Mouse (Mus musculus) midbrain, postnatal 0 days (tissue): ENCODE measurements around the gene Arhgap15. TPM values are rescaled to one million over a fixed set of nuclear protein-coding genes. Genes with fewer than 3 reads are reported as not detected.

Source experiments
- ATAC-seq: fragments of 200-750 bp; cut with Nextera tagmentation; 2 replicates; pipeline ENCODE4 v1.8.0; 2017; ENCODE audit warnings: moderate number of reproducible peaks, mild to moderate bottlenecking, moderate TSS enrichment, moderate library complexity; ENCODE audit not compliant: low FRiP score
- DNase-seq: peaks from one replicate; pipeline ENCODE4 v3.0.0-alpha.2; 2015; ENCODE audit warnings: low spot score
- H3K27ac ChIP-seq: fragments of 300-500 bp; sonication (generic); 2 replicates; pipeline ENCODE4 v1.5.1; 2014; ENCODE audit warnings: low read depth, mild to moderate bottlenecking, low read length, mixed read lengths
- H3K27me3 ChIP-seq: fragments of 300-500 bp; sonication (generic); 2 replicates; pipeline ENCODE4 v1.6.1; 2014; ENCODE audit warnings: low read length, control low read depth, mixed read lengths; ENCODE audit not compliant: insufficient read depth
- H3K36me3 ChIP-seq: fragments of 300-500 bp; sonication (generic); 2 replicates; pipeline ENCODE4 v1.6.1; 2014; ENCODE audit warnings: low read length, control low read depth, mixed read lengths; ENCODE audit not compliant: insufficient read depth
- H3K4me1 ChIP-seq: fragments of 300-500 bp; sonication (generic); 2 replicates; pipeline ENCODE4 v1.6.1; 2014; ENCODE audit warnings: mild to moderate bottlenecking, control low read depth, antibody characterized with exemption, low read length, mixed read lengths; ENCODE audit not compliant: insufficient read depth
- H3K4me2 ChIP-seq: fragments of 300-500 bp; sonication (generic); 2 replicates; pipeline ENCODE4 v1.6.1; 2014; ENCODE audit warnings: low read depth, mild to moderate bottlenecking, low read length, mixed read lengths; ENCODE audit not compliant: poor library complexity, severe bottlenecking
- H3K4me3 ChIP-seq: fragments of 300-500 bp; sonication (generic); 2 replicates; pipeline ENCODE4 v1.5.1; 2014; ENCODE audit warnings: low read depth, mild to moderate bottlenecking, low read length, moderate library complexity
- H3K9ac ChIP-seq: fragments of 300-500 bp; sonication (generic); replicated peaks from 2 replicates; pipeline ENCODE4 v1.6.1; 2014; ENCODE audit warnings: mild to moderate bottlenecking, low read length, moderate library complexity, mixed read lengths; ENCODE audit not compliant: poor library complexity, severe bottlenecking
- H3K9me3 ChIP-seq: fragments of 300-500 bp; sonication (generic); 2 replicates; pipeline ENCODE4 v1.6.1; 2016; ENCODE audit warnings: low read length, control low read depth
- CTCF ChIP-seq: IDR thresholded peaks from 2 replicates; pipeline ENCODE4 v1.5.1; 2016; ENCODE audit warnings: antibody characterized with exemption, mild to moderate bottlenecking
- WGBS: fragments of 180-500 bp; shearing (Covaris S2); extraction: QIAGEN DNeasy Blood & Tissue Kit; methylation state at CpG from one replicate; pipeline ENCODE4 v1.1.7; 2014; 5-methylcytosine and 5-hydroxymethylcytosine counted together
- polyA plus RNA-seq: library from polyadenylated mRNA; unstranded; fragments of >200 nt; fragmentation: Nextera tagmentation; extraction: Ambion mirVana; gene quantifications from 2 replicates; pipeline ENCODE4 v1.2.1, GENCODE M21; 2015
- total RNA-seq: library from RNA; depleted of rRNA; stranded (reverse); fragments of >200 nt; gene quantifications from 2 replicates; pipeline ENCODE4 v1.2.3, GENCODE M21; 2014

Gene Arhgap15
- total and polyA plus RNA-seq, 2 experiments from 2014 or later = 0.77 to 1.2 TPM

- Histone ChIP-seq H3K9ac (no peak overlapping the region), H3K9me3 (no peaks in the 10 kb centered on the region), H3K36me3 (no peaks in the 10 kb centered on the region), H3K4me2 (0 out of 2 replicates have a peak overlapping the region, but pooled peaks have one; percentile 7), H3K4me1 (peaks cover 4% of the 10 kb centered on the region; the same call in 1 of the 2 replicates), H3K27ac (no peak overlapping the region), H3K4me3 (no peak overlapping the region), H3K27me3 (no peaks in the 10 kb centered on the region)
- no peak for ATAC-seq
- WGBS = 60% methylated on average over 15 of the region's 15 CpGs
- peak; percentile 61 for DNase-seq
- TF ChIP-seq CTCF = no peak
These were observed 494.1 kb downstream of the Arhgap15 start for GRCm38 (mm10) chr2:44242628-44243255.

GRCm38 (mm10) chr2:44255343-44255742 lies 506.7 kb downstream of the Arhgap15 start:
- DNase-seq = no peak
- Histone ChIP-seq H3K4me3 (no peak overlapping the region), H3K27ac (no peak overlapping the region), H3K36me3 (no peaks in the 10 kb centered on the region), H3K9me3 (no peaks in the 10 kb centered on the region), H3K27me3 (no peaks in the 10 kb centered on the region), H3K9ac (no peak overlapping the region), H3K4me1 (no peaks in the 10 kb centered on the region), H3K4me2 (no peak overlapping the region)
- ATAC-seq = no peak
- no peak for TF ChIP-seq CTCF
- WGBS = 77% methylated on average over 4 of the region's 4 CpGs

GRCm38 (mm10) chr2:44257946-44258345 lies 509.3 kb downstream of the Arhgap15 start:
- DNase-seq = peak; percentile 39
- TF ChIP-seq CTCF = no peak
- H3K4me3 ChIP-seq = no peak overlapping the region

GRCm38 (mm10) chr2:44271455-44272346 lies 523.1 kb downstream of the Arhgap15 start:
- H3K4me2 ChIP-seq = 0 out of 2 replicates have a peak overlapping the region, but pooled peaks have one; percentile 0

More at GRCm38 (mm10) chr2:44257946-44258345, 509.3 kb downstream of the Arhgap15 start:
- no peaks in the 10 kb centered on the region for H3K36me3 ChIP-seq
- H3K4me1 ChIP-seq = no peaks in the 10 kb centered on the region
- WGBS = 85% methylated on average over 2 of the region's 2 CpGs
- no peak overlapping the region for H3K4me2 ChIP-seq
- no peaks in the 10 kb centered on the region for H3K9me3 ChIP-seq
- H3K27ac ChIP-seq = no peak overlapping the region
- ATAC-seq = no peak
- no peaks in the 10 kb centered on the region for H3K27me3 ChIP-seq
- H3K9ac ChIP-seq = no peak overlapping the region

GRCm38 (mm10) chr2:44272606-44273005 lies 524.0 kb downstream of the Arhgap15 start:
- Histone ChIP-seq H3K36me3 (no peaks in the 10 kb centered on the region), H3K9me3 (no peaks in the 10 kb centered on the region), H3K27ac (no peak overlapping the region), H3K4me1 (no peaks in the 10 kb centered on the region), H3K27me3 (no peaks in the 10 kb centered on the region), H3K4me2 (no peak overlapping the region), H3K9ac (no peak overlapping the region), H3K4me3 (no peak overlapping the region)
- no peak for TF ChIP-seq CTCF
- ATAC-seq (no peak), DNase-seq (no peak)
- 82% methylated on average over 13 of the region's 13 CpGs for WGBS

More at GRCm38 (mm10) chr2:44271455-44272346, 523.1 kb downstream of the Arhgap15 start:
- H3K27me3 ChIP-seq = no peaks in the 10 kb centered on the region
- ATAC-seq (no peak), DNase-seq (peak; percentile 23)
- no peaks in the 10 kb centered on the region for H3K4me1 ChIP-seq
- no peak overlapping the region for H3K4me3 ChIP-seq
- no peaks in the 10 kb centered on the region for H3K36me3 ChIP-seq
- TF ChIP-seq CTCF = no peak
- H3K9me3 ChIP-seq = no peaks in the 10 kb centered on the region
- no peak overlapping the region for H3K9ac ChIP-seq
- H3K27ac ChIP-seq = no peak overlapping the region
- 33% methylated on average over 17 of the region's 17 CpGs for WGBS

- no peak for TF ChIP-seq CTCF
- Histone ChIP-seq H3K9me3 (no peaks in the 10 kb centered on the region), H3K4me2 (no peak overlapping the region), H3K4me3 (no peak overlapping the region), H3K27ac (no peak overlapping the region), H3K27me3 (no peaks in the 10 kb centered on the region), H3K36me3 (no peaks in the 10 kb centered on the region), H3K9ac (no peak overlapping the region), H3K4me1 (no peaks in the 10 kb centered on the region)
- ATAC-seq = no peak
- 94% methylated on average over 3 of the region's 3 CpGs for WGBS
- no peak for DNase-seq
These were observed 525.8 kb downstream of the Arhgap15 start for GRCm38 (mm10) chr2:44274425-44274824.
